Mouse (Mus musculus) heart, postnatal 4 days (tissue): Measurements from ENCODE around the gene Tgfa. TPM values are rescaled to one million over a fixed set of nuclear protein-coding genes. Genes with fewer than 3 reads are reported as not detected.

Experiments used
- DNase-seq: peaks from one replicate; pipeline ENCODE4 v3.0.0; 2021
- total RNA-seq, 2 experiments: library from RNA; stranded (reverse); gene quantifications; 2 replicates each; pipeline ENCODE4 v1.2.3; 2021

Gene Tgfa
- total RNA-seq, 2 experiments from 2014 or later: 3.5 to 4.6 TPM

DNA sequence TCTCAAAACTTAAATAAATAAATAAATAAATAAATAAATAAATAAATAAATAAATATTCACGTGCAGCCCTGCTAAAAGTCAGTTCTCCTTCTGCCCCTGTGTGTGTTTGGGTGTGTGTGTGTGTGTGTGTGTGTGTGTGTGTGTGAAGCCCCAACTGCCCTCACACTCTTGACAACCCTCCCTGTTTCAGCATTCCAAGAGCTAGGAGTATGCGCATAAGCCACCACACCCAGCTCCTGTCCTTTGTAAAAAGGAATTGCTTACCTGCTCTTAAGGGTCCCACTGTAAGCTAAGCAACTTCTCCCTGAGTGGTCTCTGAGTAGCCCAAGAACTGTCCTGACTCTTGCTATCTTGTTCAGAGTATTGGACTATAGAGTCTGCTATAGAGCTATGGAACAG lies 101.9 kb downstream of the Tgfa start:
- DNase-seq: no peak

DNA sequence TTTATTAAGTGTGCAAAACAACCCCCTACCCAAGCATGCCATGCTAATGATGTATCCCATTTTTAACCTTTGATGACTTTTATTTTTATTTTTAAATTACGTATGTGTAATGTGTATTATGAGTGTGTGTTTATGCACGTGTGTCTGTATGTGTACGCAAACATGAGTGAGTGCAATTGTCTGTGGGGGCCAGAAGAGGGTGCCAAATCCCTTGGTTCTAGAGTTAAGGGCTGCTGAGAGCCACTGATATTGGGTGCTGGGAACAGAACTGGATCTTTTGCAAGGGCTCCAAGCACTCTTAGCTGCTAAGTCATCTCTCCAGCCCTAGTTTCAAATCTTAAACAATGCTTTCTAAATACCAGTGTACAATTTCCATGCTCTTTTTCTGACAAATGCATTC lies 103.9 kb downstream of the Tgfa start:
- no peak for DNase-seq

DNA sequence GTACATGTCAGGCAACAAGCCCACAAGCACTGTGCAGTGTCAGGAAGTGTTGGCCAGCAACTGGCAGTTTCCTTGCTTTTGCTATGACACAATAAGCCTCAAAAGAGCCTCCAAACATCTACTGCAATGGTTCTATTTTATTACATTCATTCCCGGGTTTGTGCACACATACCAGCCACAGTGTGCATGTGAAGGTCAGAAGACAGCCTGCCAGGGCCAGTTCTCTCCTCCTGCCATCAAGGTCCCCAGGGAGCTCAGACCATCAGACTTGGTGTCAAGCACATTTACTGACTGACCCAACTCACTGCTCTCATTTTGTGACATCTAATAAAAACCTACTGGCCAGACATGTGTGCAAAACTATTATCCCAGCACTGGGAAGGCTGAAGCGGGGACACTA lies 104.4 kb downstream of the Tgfa start:
- no peak for DNase-seq

DNA sequence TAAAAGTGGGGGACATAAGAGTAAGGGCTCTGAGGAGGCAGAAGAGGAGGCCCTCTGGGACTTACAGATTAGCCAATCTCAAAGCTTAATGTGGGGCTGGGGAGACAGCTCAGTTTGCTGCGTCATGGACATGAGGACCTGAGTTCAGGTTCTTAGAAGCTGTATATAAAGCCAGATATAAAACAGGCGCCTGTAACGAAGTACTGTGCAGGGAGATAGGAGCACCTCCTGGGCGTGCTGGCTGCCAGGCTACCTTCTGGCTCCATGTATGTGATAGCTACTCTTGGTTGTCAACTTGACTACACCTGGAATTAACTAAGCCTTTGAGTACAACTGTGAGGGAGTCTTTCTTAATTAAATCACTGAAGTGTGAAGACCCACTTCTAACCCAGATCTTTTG lies 110.7 kb downstream of the Tgfa start:
- no peak for DNase-seq

DNA sequence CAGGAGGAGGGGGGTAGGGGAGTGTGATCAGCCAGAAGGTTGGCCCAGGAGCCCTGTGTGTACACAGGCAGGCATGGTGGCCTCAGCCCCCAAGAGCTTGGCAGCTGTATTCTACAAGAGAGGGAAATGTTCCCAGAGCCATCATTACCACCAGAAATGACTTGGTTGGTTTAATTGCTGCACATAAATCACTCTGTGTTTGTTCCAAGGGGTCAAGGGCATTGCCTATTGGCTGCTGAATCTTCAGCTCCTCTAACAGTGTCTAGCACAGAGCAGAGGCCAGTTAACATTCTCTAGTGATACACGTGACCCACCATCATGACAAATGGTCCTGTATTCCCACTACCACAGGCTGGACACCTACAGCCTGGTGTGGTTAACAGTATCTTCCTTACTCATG lies 119.0 kb downstream of the Tgfa start:
- DNase-seq: no peak

DNA sequence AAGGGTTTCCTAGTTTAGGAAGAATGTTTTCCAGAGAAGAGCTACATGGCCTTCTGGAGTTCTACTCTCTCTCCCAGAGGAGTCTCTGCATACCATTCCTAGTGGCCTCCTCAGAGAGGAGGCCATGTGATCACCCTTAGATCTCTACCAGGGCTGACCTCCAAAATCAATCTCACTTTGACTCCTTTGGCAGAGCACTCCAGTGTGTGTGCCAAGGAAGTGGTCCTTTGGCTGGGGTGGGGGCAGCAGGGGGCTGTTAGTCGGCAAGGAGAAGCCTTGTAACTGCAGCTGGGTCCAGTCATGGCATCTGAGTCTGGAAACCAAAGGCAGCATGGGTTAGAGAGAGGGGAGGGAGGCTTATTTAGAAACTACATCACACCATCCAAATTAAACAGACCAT lies 122.0 kb downstream of the Tgfa start:
- peak; percentile 7 for DNase-seq

DNA sequence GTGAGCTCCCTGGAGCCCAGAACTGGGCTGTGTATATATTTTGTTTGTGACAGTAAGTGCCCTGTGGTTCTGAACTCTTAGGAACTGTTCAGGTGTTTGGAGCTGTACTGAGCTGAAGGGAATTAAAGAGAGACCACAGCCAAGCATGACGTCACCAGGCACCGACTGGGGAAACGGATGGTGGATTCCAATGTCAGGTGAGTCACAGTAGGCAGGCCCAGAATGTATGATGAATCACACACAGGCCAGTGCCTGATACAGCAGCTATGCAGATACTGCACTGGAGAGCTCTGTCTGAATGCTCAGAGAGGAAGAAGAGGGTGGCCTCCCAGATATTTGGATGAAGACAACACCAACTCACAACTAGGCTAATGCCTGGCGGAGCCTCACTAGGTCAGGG lies 123.8 kb downstream of the Tgfa start:
- DNase-seq: peak; percentile 32

DNA sequence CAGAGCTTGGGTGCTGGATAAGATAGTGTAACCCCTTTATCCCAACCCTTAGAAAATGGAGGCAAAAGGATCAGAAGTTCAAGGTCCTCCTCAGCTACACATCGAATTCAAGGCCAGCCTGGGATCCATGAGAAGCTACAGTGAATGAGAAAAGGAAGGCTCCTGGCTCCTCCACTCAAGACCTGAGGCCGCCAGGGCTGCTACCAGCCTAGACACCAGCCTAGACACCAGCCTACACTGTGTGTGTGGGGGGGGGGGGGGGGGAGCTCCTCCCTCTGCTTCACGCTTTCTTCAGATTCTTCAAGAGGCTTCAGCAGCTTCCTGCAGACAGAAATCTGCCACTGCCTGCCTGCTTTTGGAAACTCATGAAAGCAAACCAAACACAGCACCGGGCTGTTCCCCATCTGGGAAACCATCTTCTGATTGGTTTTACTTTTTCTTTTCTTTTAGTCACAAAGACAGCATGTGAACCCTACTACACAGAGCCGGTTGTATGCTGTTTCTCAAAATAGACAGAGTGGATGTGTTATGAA lies 127.1 kb downstream of the Tgfa start:
- DNase-seq: no peak

DNA sequence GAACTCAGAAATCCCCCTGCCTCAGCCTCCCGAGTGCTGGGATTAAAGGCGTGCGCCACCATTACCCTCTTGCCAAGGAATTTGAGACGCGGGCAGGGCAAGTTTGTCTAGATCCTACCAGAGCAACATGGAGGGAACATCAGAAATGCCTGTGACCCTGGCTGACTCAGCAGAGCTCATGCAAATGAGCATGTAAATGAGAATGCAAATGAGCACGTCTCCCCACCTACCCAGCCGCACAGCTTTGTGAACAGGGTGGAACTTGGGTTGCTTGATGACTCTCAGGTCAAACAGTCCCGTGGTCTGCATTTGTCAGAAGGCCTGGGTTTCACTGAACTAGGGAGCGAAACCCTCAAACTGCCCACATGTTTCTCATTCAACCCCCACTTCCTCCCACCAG lies 128.0 kb downstream of the Tgfa start:
- no peak for DNase-seq

DNA sequence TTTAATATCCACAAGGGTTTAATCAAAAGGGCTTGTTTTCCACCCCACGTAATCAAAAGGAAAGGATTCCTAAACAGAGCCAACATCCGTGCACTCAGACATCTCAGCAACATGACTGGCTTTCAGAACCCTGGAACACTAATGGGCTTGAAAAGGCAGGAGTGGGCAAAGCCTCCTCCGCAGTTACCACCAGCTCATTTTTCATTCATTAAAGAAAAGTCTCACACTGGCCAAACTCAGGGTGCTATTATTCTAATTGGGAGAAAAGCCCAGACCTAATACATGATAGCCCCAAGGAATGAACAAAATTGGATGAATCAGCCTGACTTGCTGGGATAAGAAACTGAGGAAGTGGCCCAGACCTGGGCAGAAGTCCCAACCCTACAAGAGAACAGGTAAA lies 129.4 kb downstream of the Tgfa start:
- no peak for DNase-seq

Other genes starting within 250 kb of the Tgfa start
- gene Dusp11, start 233.6 kb upstream of the Tgfa start, total RNA-seq: 10 to 100 TPM; 60.0 to 69.6 TPM
- gene Figla, start 179.1 kb upstream of the Tgfa start, total RNA-seq: not detected
- gene Add2, start 166.5 kb upstream of the Tgfa start, total RNA-seq: 1 to 10 TPM; 2.3 to 3.3 TPM
- 10 to 100 TPM; 26.8 to 28.7 TPM for gene Fam136a, start 170.4 kb downstream of the Tgfa start, total RNA-seq
- 100 to 1,000 TPM; 108 to 113 TPM for gene Snrpg, start 176.1 kb downstream of the Tgfa start, total RNA-seq
- gene Pcyox1, start 201.9 kb downstream of the Tgfa start, total RNA-seq: 10 to 100 TPM; 52.5 TPM
- 10 to 100 TPM; 60.2 to 62.3 TPM for gene Tia1, start 209.0 kb downstream of the Tgfa start, total RNA-seq
- gene Gm44790, start 231.4 kb downstream of the Tgfa start, total RNA-seq: not detected
- 10 to 100 TPM; 10.4 to 11.2 TPM for gene C87436, start 243.2 kb downstream of the Tgfa start, total RNA-seq